Mouse (Mus musculus) T-helper 2 cell (primary cell): ENCODE results near the gene Ppard.

Experiments
- in situ Hi-C: fragments of 300-600 bp; cut with MboI, MseI; formaldehyde crosslinking; loops from one replicate; pipeline ENCODE4 v1.15.1; 2025; ENCODE audit warnings: high pct_unique_total_duplicates

Ppard gene

DNA sequence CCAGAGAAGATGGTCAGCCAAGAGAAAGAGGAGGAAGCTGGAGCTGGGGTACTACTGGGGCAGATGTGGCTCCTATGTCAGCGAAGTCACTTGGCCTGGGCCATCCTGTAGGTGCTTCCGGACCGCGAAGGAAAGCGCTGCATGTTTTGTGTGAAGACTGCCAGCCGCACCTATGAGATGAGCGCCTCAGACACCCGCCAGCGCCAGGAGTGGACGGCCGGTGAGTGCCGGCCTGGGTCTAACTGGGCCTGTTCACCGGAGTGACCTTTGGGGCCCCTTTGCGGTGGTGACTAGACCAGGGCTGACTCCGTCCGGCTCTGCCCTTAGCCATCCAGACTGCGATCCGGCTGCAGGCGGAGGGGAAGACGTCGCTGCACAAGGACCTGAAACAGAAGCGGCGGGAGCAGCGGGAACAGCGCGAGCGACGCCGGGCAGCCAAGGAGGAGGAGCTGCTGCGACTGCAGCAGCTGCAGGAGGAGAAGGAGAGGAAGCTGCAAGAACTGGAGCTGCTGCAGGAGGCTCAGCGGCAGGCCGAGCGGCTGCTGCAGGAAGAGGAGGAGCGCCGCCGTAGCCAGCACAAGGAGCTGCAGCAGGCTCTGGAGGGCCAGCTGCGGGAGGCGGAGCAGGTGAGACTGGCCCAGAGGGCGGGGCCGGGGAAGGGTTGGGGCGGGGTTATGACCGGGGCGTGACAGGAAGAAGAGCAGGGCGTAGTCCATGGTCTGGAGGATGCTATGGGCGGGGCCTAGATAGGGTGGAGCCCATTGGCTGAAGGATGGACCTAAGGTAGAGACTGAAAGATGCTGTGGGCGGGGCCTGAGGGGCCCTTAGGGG lies 8.7 kb upstream of the Ppard start:
- in situ Hi-C loops: loop anchor here (10.0 kb wide), 1 partner anchor 291 kb away; the partner anchor contains the start of gene Fkbp5

DNA sequence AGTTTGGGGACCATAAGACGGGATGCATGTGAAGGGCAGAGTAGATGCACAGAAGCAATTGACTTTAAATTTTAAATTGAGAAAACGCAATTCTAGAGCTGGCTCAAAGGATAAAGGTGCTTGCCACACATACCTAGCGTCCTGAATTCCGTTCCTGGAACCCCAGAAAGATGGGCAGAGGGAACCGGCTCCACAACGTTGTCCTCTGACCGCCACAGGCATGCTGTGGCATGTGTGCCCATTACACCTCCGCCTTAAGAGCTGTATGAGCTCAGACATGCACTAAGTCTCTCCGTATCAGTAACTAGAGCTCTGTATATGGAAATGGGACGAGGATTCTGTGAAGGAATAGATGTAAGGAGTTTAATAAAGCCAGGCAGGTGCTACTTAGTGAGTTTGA lies 7.9 kb upstream of the Ppard start:
- in situ Hi-C loops: loop anchor here (10.0 kb wide), 1 partner anchor 290 kb away; the partner anchor contains the start of gene Fkbp5

DNA sequence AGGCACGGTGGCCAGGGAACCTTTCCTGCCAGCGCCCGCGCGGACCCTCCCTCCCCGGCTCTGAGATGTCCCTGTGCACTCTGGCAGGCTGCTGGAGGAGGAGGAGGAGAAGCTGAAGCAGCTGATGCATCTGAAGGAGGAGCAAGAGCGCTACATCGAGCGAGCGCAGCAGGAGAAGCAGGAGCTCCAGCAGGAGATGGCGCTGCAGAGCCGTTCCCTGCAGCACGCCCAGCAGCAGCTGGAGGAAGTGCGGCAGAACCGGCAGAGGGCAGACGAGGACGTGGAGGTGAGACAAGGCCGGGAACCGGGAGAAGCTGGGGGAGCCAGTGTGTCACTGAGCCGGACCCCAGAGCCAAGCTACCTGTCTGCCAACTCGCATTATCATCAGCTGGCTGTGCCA lies 6.5 kb upstream of the Ppard start:
- in situ Hi-C loops: loop anchor here (10.0 kb wide), 1 partner anchor 289 kb away; the partner anchor contains the start of gene Fkbp5

DNA sequence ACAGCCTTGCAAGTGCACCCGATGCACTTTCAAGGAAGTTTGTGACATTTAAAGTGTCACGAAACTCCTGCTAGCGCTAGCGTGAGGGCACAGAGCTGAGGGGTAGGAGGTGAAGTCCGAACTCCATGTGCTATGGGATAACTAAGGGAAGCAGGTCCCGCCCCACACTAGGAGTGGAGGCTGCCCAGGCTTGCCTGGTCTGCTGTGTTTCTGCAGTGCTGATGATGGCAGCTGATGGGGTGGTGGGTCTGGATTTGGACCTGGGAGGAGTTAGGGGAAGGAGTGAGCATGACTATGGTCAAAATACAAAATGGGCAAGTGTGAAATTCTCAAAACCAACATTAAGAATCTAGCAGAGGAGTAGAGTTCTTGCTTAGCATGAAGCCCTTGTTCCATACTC lies 2.0 kb upstream of the Ppard start:
- in situ Hi-C loops: no loop called here

DNA sequence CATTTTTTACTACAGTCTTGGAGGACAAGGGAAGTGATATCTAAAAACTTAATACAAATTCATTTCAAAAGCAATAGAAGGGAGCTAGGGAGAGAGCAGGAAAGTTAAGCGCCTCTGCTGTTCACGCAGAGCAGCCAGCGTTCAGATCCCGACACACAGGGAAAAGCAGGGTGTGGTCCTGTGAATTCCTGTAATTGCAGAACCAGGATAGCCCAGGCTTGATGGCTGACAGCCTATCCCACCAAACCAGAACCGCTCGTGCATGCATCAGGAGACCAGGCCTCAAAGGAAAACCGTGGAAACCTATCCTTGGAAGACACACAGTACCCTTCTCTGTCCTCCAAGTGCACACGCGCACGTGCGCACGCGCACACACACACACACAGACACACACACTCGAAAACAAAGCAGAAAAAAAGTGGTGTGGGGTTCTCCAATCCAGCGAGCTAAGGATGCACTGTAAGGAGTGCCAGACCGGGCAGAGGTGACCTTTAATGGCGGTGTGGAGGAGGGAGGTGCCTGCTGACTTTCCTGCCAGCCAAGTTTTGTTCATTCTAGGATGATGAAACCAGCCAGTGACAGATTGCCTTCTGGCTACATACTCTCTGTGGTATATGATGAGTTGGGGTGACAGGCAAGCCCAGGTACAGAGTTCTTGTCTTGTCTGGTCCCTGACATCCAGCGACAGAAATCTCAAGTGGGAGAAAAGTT lies 1.3 kb upstream of the Ppard start:
- in situ Hi-C loops: no loop called here

DNA sequence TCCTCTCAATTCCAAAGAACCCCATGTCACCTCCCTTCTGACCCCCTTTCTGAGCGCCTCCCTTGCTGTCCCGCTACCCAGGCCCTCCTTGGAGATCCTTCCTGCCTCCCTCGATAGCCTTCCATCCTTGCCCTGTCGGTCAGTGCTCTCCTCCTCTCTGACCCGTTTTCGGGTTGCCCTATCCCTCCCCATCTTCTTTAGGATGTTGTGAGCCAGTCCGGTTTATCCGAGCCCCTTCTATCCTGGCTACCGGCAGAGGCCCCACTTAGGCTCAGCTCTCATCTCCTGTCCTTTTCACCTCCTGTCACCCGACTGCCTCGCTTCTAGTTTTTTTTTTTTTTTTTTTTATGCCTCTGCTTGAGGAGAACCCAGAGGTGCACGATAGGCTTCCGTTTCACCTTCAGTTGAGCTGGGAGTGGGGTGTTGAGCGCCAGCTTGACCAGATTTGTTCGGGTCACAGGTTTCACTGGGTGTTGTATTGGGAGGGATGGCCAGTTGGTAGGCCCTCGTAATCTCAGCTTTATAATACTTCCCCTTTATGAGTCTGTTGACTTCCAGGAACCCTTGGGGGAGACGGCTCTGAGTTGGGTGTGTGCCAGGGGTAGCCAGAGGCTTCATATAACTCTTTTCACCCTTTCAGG lies 711 bp downstream of the Ppard start:
- in situ Hi-C loops: no loop called here

DNA sequence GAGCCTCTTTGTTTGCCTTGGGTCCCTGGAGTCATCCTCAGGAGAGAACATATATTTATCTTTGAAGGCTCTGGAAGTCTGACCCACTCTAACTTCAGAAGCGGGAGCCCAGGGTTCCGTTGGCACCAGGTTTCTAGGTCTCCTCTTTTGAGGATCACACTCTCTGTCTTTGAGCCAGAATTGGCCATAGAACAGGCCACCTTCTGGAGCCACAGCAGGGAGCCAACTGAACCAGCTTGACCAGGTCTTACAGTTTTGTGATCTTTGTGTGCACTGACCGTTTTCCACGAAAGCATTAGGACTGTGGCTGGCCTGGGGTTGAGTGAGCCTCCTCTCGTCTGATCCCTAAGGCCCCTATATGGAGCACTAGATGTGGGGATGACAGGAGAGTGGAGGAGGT lies 2.1 kb downstream of the Ppard start:
- in situ Hi-C loops: loop anchor here (5.0 kb wide), 2 partner anchors 43 to 83 kb away; no protein-coding TSS in a partner anchor

DNA sequence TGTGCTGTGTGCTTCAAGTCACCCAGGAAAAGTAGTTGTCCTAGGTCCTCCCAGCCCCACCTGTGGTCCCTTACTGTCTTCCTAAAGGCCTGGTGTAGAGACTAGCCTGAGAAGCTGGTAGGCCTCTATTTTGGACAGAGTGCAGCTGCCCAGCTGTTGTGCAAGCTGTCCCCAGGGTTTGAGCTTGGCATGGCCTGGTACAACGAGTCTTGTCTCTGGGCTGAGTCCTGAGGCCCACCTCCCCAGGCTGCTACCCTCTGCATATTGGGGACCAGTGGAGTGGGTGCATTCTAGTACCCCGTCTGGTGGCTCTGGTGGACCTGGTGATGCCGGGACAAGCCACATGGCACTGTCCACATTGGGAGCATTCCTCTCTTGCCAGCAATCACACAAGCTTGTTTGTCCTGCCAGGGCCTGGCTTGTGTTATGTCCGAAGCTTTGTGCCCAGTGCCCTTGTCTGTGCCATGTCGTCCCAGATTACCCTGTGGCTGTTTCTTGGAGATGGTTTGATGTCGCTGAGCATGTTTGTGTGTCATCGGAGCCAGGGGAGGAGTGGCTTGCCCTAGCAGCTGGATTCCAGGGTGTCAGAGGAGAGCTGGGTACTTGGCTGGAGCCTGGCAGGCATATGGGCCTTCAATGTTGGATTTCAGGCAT lies 3.6 kb downstream of the Ppard start:
- in situ Hi-C loops: loop anchor here (5.0 kb wide), 2 partner anchors 41 to 81 kb away; no protein-coding TSS in a partner anchor

DNA sequence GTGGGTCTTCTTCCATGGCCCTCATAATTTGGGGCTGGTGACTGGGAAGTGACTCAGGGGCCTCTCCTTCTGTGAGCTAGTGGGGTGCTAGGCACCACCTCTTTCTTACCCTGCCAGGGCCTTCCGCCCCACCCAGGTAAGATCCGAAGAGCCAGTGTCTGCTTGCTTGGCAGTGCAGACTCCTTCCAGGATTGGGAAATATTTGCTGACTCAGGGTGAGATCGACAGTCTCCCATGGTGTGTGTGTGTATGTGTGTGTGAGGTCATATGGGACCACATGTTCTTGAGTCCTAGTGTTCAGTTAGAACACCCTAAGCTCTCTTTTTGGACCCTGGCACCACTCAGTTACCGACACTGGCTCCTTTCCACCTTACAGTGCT lies 4.1 kb downstream of the Ppard start:
- in situ Hi-C loops: loop anchor here (5.0 kb wide), 2 partner anchors 41 to 81 kb away; no protein-coding TSS in a partner anchor

DNA sequence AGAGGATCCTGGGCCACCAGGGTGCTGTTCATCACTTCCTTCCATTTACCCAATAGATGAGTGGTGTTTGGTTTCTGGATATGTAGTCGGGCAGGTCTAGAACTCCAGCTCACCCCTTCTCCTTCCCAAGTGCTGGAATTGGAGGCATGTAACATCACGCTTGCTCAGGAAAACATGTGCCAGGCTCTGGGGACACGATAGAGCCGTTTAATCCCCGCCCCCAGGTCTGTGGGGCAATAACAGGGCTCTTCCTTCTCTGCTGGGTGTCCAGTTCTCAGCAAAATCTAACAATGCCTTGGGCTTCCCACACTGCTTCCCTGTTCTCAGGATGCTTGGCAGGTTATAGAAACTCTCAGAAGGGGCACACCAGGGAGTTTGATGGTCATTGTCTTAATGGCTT lies 4.9 kb downstream of the Ppard start:
- in situ Hi-C loops: loop anchor here (5.0 kb wide), 2 partner anchors 40 to 80 kb away; no protein-coding TSS in a partner anchor

DNA sequence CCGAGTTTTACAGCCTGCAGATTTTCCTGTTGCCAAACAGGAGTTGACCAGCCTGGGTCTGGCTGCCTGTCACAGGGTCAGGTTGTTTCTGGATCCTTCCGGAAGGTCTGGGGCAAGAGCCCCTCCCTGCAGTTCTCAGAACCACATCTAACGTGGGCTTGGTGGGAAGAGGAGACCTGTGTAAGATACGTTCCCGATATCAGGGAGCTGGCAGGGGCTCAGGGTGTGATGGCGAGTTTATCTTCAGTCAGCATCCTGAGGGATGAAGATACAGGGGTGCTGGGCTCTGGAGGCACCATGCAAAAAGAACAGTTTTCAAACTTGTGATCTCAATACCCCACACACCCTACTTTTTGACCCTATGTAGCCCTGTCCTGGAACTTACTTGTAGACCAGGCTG lies 5.4 kb downstream of the Ppard start:
- in situ Hi-C loops: loop anchor here (5.0 kb wide), 2 partner anchors 39 to 79 kb away; no protein-coding TSS in a partner anchor

DNA sequence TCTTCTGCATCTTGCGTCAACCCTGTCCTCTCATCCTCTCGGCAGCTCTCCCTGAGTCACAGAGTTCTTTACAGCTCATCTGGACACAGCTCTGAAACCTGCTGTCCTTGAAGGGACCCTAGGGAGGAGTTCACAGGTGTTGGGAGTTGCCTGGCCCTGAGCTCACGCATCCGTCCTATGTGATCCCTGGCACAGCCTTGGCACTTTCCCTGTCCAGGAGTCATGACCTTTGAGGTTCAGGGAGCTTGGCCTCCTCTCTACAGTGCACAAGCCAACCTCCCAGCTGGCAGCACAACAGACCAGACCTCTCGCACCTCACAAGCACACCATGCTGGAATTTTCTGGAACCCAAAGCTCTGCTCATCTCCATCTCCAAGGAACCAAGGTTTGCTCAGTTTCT lies 8.3 kb downstream of the Ppard start:
- in situ Hi-C loops: loop anchor here (10.0 kb wide), 1 partner anchor 1734 kb away; the partner anchor contains the start of gene Mdga1

DNA sequence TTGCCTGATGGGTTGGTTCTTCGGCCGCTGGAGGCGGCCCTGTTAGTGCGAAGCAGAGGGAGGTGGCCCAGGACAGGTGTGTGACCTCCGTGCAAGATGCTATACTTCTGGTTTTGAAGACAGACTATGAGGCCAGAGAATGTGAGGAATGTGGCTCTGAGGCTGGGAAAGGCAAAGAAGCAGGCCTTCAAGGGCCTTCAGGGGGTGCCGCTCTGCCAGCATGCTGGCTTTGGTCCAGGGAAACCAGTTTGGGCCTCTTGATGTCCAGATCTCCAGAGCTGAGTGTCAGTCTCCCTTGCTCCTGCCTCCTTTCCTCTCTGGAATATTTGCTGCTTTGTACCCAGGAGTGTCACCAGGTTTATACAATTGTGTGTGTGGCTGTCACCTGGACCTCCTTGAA lies 9.8 kb downstream of the Ppard start:
- in situ Hi-C loops: loop anchor here (10.0 kb wide), 1 partner anchor 1733 kb away; the partner anchor contains the start of gene Mdga1

DNA sequence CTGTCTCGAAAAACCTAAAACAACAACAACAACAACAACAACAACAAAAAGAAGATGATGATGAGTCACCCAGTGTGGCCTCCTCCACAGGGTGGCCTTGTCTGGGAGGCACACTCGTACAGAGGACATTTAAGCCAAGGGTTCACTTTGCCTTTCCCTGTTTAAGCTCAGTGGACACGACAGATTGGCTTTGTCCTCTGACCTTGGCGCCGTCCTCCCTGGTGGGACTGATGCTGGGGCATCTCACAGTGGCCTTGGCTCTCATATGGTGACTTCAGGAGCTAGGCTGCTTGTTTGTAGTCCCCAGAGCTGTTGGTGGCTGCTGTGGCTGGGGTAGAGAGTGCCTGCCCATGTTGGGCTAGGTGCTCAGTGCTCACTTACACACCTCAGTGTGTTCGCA lies 11.7 kb downstream of the Ppard start:
- in situ Hi-C loops: loop anchor here (10.0 kb wide), 1 partner anchor 1731 kb away; the partner anchor contains the start of gene Mdga1

DNA sequence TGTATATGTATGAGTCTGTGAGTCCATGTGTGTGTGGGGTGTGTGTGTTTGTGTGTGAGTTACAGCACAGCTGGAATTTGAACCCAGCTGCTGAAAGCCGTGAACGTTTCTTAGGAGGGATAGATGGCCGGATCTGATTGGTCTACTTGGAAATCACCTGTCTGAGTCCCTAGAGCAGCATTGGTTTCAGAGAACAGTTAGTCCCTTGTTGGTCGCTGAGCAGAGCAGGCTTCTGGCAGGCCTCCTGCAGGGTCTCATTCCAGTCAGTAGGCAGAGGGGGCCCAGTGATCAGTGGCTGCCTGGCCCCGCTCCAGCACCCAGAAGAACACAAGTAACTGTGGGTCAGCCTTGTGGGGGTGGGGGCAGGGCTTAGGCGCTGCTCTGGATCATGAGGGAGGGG lies 12.2 kb downstream of the Ppard start:
- in situ Hi-C loops: loop anchor here (10.0 kb wide), 1 partner anchor 1730 kb away; the partner anchor contains the start of gene Mdga1

DNA sequence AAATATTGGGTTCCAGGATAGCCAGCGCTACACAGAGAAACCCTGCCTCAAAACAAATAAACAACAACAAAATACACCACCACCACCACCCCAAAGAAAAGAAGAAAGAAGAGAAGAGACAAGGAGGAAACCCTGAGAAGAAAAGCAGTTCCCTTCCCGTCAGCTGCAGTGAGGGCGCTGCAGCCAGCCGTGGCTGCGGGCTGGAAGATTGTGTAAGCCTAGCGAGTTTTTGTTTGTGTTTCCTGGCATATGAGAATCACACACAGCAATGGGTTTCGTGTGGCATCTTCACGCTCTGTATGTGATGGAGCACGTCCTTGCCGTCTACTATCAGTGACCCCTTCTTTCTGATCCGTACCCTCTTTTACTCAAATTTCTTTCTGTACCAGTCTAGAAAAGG lies 14.1 kb downstream of the Ppard start:
- in situ Hi-C loops: loop anchor here (10.0 kb wide), 1 partner anchor 1728 kb away; the partner anchor contains the start of gene Mdga1

DNA sequence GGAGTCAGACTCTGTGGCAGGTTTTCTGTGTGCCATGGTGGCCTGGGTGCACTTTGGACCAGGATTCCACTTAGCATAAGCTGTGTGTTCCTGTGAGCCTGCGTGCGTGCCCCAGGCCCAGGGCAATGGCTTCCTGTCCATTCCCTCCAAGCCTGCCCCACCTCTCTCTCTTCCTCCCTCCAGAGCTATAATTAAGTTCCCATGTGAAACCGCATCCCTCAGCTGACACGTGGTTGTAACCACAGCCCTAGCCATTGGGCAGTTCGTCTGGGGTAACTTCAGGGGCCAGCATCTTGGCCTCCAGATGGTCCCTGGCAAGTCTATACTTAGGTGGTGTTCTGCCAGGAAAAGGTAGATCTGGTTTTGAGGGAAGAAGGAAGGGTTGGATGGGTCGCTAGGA lies 15.1 kb downstream of the Ppard start:
- in situ Hi-C loops: loop anchor here (10.0 kb wide), 1 partner anchor 1727 kb away; the partner anchor contains the start of gene Mdga1

DNA sequence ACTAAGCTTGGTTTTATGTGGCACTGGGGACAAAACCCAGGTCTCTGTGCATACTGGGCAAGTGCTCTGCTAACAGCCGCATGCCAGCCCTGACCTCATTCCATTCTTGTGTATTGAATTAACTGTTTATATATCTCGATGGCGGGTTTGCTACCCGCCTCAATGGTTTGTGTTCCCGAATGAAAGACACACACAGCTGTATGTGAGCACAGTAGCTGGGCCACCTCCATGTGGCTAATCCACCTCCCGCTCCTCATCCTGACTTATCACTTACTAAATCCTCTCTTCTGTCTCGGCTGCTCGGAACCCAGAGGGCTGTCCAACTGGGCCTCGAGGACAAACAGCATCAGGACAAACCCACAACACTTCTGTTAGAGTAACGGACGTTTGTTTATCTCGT lies 16.6 kb downstream of the Ppard start:
- in situ Hi-C loops: loop anchor here (10.0 kb wide), 1 partner anchor 1726 kb away; the partner anchor contains the start of gene Mdga1

DNA sequence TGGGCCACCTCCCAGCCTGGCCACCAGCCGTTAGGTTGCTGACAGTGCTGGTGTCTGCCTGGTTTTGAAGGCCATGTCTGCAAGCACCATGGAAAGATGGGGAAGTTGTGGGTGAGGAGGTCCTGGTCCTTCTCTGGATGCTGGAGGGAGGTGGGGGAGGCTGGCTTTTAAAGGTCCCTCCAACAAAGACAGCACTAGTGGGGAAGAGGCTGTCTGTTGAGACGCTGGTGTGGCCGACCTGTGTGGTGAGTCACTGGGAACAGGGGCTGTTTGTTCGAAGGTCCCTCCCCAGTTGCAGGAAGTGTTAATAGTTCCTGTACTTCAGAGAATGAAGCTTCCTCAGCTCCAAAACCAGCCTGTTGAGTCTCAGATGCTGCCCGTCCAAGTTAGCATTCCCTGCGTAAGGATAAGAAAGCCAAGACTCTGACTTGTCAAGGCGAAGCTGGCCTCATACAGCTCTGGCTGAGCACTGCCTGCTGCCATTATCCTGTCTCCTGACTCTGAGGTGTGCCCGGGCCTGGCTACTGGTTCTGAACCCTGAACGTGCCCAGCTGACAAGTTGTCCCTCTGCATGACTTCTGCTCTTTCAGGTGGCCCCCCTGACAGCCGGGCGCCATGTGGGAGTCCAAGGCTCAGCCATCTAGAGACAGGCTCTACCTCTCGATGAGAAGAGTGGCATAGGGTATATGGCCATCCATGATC lies 19.2 kb downstream of the Ppard start:
- in situ Hi-C loops: no loop called here

DNA sequence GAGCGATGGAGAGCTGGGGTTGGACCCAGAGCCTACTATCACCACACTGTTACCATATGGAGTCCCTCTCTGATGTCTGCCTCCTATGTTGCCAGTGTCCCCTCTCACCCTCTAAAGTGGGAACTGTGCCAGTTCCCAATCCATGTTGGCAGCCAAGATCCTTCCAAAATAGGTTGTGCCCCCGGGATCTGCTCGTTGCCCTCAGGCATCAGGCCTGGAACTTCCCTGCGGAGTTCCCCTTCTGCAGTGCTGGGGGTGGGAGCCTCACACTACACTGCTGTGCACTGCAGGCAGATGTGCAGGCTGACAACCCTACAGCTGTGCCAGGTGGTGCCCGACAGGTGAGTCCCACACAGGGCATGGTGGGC lies 19.8 kb downstream of the Ppard start:
- in situ Hi-C loops: no loop called here
